Mouse (Mus musculus): ENCODE measurements around the gene Zfpm1. TPM values are rescaled to one million over a fixed set of nuclear protein-coding genes. Genes with fewer than 3 reads are reported as not detected.
"Not testable (repeated sequence)": the region's sequence is repeated elsewhere in the genome, so short reads cannot be mapped to it uniquely, and the experiment has no call there.

Gene Zfpm1
- total RNA-seq, 2 experiments from 2014 or later, result 8.5 to 8.8 TPM

- DNase-seq, result no peak
Observed at GRCm38 (mm10) chr8:122299581-122300254, 17.8 kb downstream of the Zfpm1 start.

- DNase-seq, result no peak
Observed at GRCm38 (mm10) chr8:122301081-122301480, 19.1 kb downstream of the Zfpm1 start.

GRCm38 (mm10) chr8:122301866-122302265 is 19.9 kb downstream of the Zfpm1 start:
- no peak for DNase-seq

GRCm38 (mm10) chr8:122303451-122303850 is 21.5 kb downstream of the Zfpm1 start:
- no peak for DNase-seq

- DNase-seq, result no peak
Observed at GRCm38 (mm10) chr8:122304058-122304457, 22.1 kb downstream of the Zfpm1 start.

- DNase-seq, result no peak
Observed at GRCm38 (mm10) chr8:122306660-122307399, 24.9 kb downstream of the Zfpm1 start.

- no peak for DNase-seq
Observed at GRCm38 (mm10) chr8:122307836-122308235, 25.9 kb downstream of the Zfpm1 start.

GRCm38 (mm10) chr8:122309272-122309671 is 27.3 kb downstream of the Zfpm1 start:
- DNase-seq, result no peak

GRCm38 (mm10) chr8:122311115-122311514 is 29.2 kb downstream of the Zfpm1 start:
- no peak for DNase-seq

- DNase-seq, result peak; percentile 43
Observed at GRCm38 (mm10) chr8:122312553-122312952, 30.6 kb downstream of the Zfpm1 start.

- no peak for DNase-seq
Observed at GRCm38 (mm10) chr8:122313310-122313709, 31.4 kb downstream of the Zfpm1 start.

GRCm38 (mm10) chr8:122314899-122315496 is 33.1 kb downstream of the Zfpm1 start:
- DNase-seq, result no peak

GRCm38 (mm10) chr8:122316402-122316801 is 34.5 kb downstream of the Zfpm1 start:
- no peak for DNase-seq

GRCm38 (mm10) chr8:122317918-122318475 is 36.1 kb downstream of the Zfpm1 start:
- no peak for DNase-seq

GRCm38 (mm10) chr8:122319045-122319707 is 37.2 kb downstream of the Zfpm1 start:
- DNase-seq, result no peak

- no peak for DNase-seq
Observed at GRCm38 (mm10) chr8:122319708-122320075, 37.8 kb downstream of the Zfpm1 start.

GRCm38 (mm10) chr8:122320541-122320940 is 38.6 kb downstream of the Zfpm1 start:
- DNase-seq, result no peak

GRCm38 (mm10) chr8:122321455-122321921 is 39.5 kb downstream of the Zfpm1 start:
- DNase-seq, result no peak

- no peak for DNase-seq
Observed at GRCm38 (mm10) chr8:122322126-122322525, 40.2 kb downstream of the Zfpm1 start.

- DNase-seq, result no peak
Observed at GRCm38 (mm10) chr8:122322792-122323191, 40.9 kb downstream of the Zfpm1 start.

GRCm38 (mm10) chr8:122323951-122324402 is 42.0 kb downstream of the Zfpm1 start:
- DNase-seq, result not testable (repeated sequence)

GRCm38 (mm10) chr8:122325196-122325595 is 43.3 kb downstream of the Zfpm1 start:
- no peak for DNase-seq
